ENCODE assay signal across 8 mouse cellular contexts in genomic region chr17:54298232-54298924, GRCm38 (mm10). TPM values are rescaled to one million over a fixed set of nuclear protein-coding genes. Genes with fewer than 3 reads are reported as not detected.
DNase-seq lines count a peak whose midpoint lies in the region; ATAC-seq lines count a peak whose summit lies in the region.

No protein-coding gene starts in this region.

- 2% methylated on average over 37 of the region's 37 CpGs for WGBS in kidney, embryonic 15.5 days
- WGBS in embryonic facial prominence, embryonic 15.5 days, result 2% methylated on average over 37 of the region's 37 CpGs
- WGBS in limb, embryonic 13.5 days, result 2% methylated on average over 37 of the region's 37 CpGs
- WGBS in stomach, embryonic 15.5 days, result 1% methylated on average over 37 of the region's 37 CpGs

- H3K36me3 ChIP-seq in kidney, embryonic 15.5 days, result no peaks in the 10 kb centered on the region
- no peaks in the 10 kb centered on the region for H3K36me3 ChIP-seq in embryonic facial prominence, embryonic 15.5 days
- H3K36me3 ChIP-seq in limb, embryonic 13.5 days, result no peaks in the 10 kb centered on the region
- H3K36me3 ChIP-seq in stomach, embryonic 15.5 days, result no peaks in the 10 kb centered on the region

- H3K9ac ChIP-seq in kidney, embryonic 15.5 days, result peak overlapping the region; percentile 35; the same call in 1 of the 2 replicates
- peak overlapping the region; percentile 24; the same call in 1 of the 2 replicates for H3K9ac ChIP-seq in embryonic facial prominence, embryonic 15.5 days
- peak overlapping the region; percentile 59 for H3K9ac ChIP-seq in limb, embryonic 13.5 days
- no peak overlapping the region for H3K9ac ChIP-seq in stomach, embryonic 15.5 days

- no peak overlapping the region for H3K27ac ChIP-seq in kidney, embryonic 15.5 days
- H3K27ac ChIP-seq in embryonic facial prominence, embryonic 15.5 days (replicated peaks), result no peak overlapping the region
- H3K27ac ChIP-seq in limb, embryonic 13.5 days, result no peak overlapping the region
- H3K27ac ChIP-seq in stomach, embryonic 15.5 days, result no peak overlapping the region

- peak overlapping the region; percentile 44 for H3K4me3 ChIP-seq in kidney, embryonic 15.5 days (replicated peaks)
- H3K4me3 ChIP-seq in embryonic facial prominence, embryonic 15.5 days (replicated peaks), result peak overlapping the region; percentile 41
- peak overlapping the region; percentile 49 for H3K4me3 ChIP-seq in limb, embryonic 13.5 days
- peak overlapping the region; percentile 42 for H3K4me3 ChIP-seq in stomach, embryonic 15.5 days (replicated peaks)

- peaks cover 10% of the 10 kb centered on the region; the same call in 1 of the 2 replicates for H3K27me3 ChIP-seq in kidney, embryonic 15.5 days
- 0 out of 2 replicates have a peak, but pooled peaks cover 6% of the 10 kb centered on the region for H3K27me3 ChIP-seq in embryonic facial prominence, embryonic 15.5 days
- H3K27me3 ChIP-seq in limb, embryonic 13.5 days, result peaks cover 20% of the 10 kb centered on the region
- H3K27me3 ChIP-seq in stomach, embryonic 15.5 days (replicated peaks), result no peaks in the 10 kb centered on the region

- peaks cover 8% of the 10 kb centered on the region for H3K4me1 ChIP-seq in kidney, embryonic 15.5 days
- peaks cover 4% of the 10 kb centered on the region; the same call in 1 of the 2 replicates for H3K4me1 ChIP-seq in embryonic facial prominence, embryonic 15.5 days
- H3K4me1 ChIP-seq in limb, embryonic 13.5 days, result no peaks in the 10 kb centered on the region
- 0 out of 2 replicates have a peak, but pooled peaks cover 6% of the 10 kb centered on the region for H3K4me1 ChIP-seq in stomach, embryonic 15.5 days

- peak; percentile 84 for ATAC-seq in kidney, embryonic 15.5 days (replicated peaks; ENCODE audit: low FRiP score)
- 0 out of 2 replicates have a peak, but pooled peaks have one; percentile 15 for ATAC-seq in embryonic facial prominence, embryonic 15.5 days (ENCODE audit: insufficient number of reproducible peaks, low FRiP score, low TSS enrichment, low read depth)
- ATAC-seq in limb, embryonic 13.5 days (ENCODE audit: low FRiP score, low read depth), result 0 out of 2 replicates have a peak, but pooled peaks have one; percentile 24
- ATAC-seq in stomach, embryonic 15.5 days (ENCODE audit: insufficient read depth, low FRiP score, low read depth), result no peak

- no peaks in the 10 kb centered on the region for H3K9me3 ChIP-seq in kidney, embryonic 15.5 days (replicated peaks)
- H3K9me3 ChIP-seq in embryonic facial prominence, embryonic 15.5 days (replicated peaks), result no peaks in the 10 kb centered on the region
- H3K9me3 ChIP-seq in limb, embryonic 13.5 days, result no peaks in the 10 kb centered on the region
- no peaks in the 10 kb centered on the region for H3K9me3 ChIP-seq in stomach, embryonic 15.5 days

- no peak for DNase-seq in kidney, adult 18-20 months
- DNase-seq in R1 (ENCODE audit: low read depth, low spot score), result peak; percentile 17
- no peak for DNase-seq in ovary, adult 18-20 months (ENCODE audit: low spot score)
- no peak for DNase-seq in thymus, postnatal 25 days

- H3K4me2 ChIP-seq in kidney, embryonic 15.5 days, result peak overlapping the region; percentile 91
- peak overlapping the region; percentile 87 for H3K4me2 ChIP-seq in embryonic facial prominence, embryonic 15.5 days (replicated peaks)
- peak overlapping the region; percentile 88 for H3K4me2 ChIP-seq in limb, embryonic 13.5 days (replicated peaks)
- H3K4me2 ChIP-seq in stomach, embryonic 15.5 days, result peak overlapping the region; percentile 85

RNA-seq across cellular contexts. Expression of gene Slc5a7, which starts 0.5 kb away (rescaled TPM):
- polyA plus RNA-seq in kidney, embryonic 15.5 days (2015; fragmentation: Nextera tagmentation; extraction: Ambion mirVana), result 0.14 and 0.26 TPM in 2 replicates
- 0.79 and 1.2 TPM in 2 replicates for polyA plus RNA-seq in embryonic facial prominence, embryonic 15.5 days (2015; fragmentation: Nextera tagmentation; extraction: Ambion mirVana)
- polyA plus RNA-seq in limb, embryonic 13.5 days (2015; fragmentation: Nextera tagmentation; extraction: Ambion mirVana), result 1.2 and 1.9 TPM in 2 replicates
- polyA plus RNA-seq in stomach, embryonic 15.5 days (2015; fragmentation: Nextera tagmentation; extraction: Ambion mirVana), result 2.6 and 4.1 TPM in 2 replicates
